Mouse (Mus musculus): ENCODE data around the gene Dennd2d. TPM values are rescaled to one million over a fixed set of nuclear protein-coding genes. Genes with fewer than 3 reads are reported as not detected.
A peak's percentile ranks its signal among the peaks of the same experiment; 100 is the strongest.

Dennd2d gene
- polyA plus RNA-seq, 1 experiment from 2014 or later, result 0.67 TPM

- ATAC-seq (replicated peaks), result no peak
- H3K9me3 ChIP-seq, result no peaks in the 10 kb centered on the region
Measured at GRCm38 (mm10) chr3:106500510-106500909, 18.3 kb downstream of the Dennd2d start.

GRCm38 (mm10) chr3:106502892-106503291 is 20.7 kb downstream of the Dennd2d start:
- no peak for ATAC-seq (replicated peaks)
- H3K27ac ChIP-seq, result no peak overlapping the region
- H3K4me2 ChIP-seq, result no peak overlapping the region
- H3K36me3 ChIP-seq (replicated peaks), result peaks cover 8% of the 10 kb centered on the region; the same call in 1 of the 2 replicates
- H3K9ac ChIP-seq, result no peak overlapping the region
- H3K9me3 ChIP-seq, result no peaks in the 10 kb centered on the region
- H3K4me1 ChIP-seq, result no peaks in the 10 kb centered on the region
- no peaks in the 10 kb centered on the region for H3K27me3 ChIP-seq (replicated peaks)
- WGBS, result 94% methylated on average over 2 of the region's 2 CpGs
- no peak overlapping the region for H3K4me3 ChIP-seq

More at GRCm38 (mm10) chr3:106500510-106500909, 18.3 kb downstream of the Dennd2d start:
- Histone ChIP-seq H3K4me2 (no peak overlapping the region), H3K4me3 (no peak overlapping the region), H3K4me1 (no peaks in the 10 kb centered on the region), H3K27me3 (replicated peaks) (no peaks in the 10 kb centered on the region), H3K9ac (no peak overlapping the region), H3K36me3 (replicated peaks) (peaks cover 8% of the 10 kb centered on the region; the same call in 1 of the 2 replicates), H3K27ac (no peak overlapping the region)
- 94% methylated on average over 2 of the region's 2 CpGs for WGBS

- Histone ChIP-seq H3K4me2 (no peak overlapping the region), H3K36me3 (replicated peaks) (no peaks in the 10 kb centered on the region), H3K4me3 (no peak overlapping the region), H3K27me3 (replicated peaks) (no peaks in the 10 kb centered on the region), H3K9ac (no peak overlapping the region), H3K27ac (no peak overlapping the region), H3K9me3 (no peaks in the 10 kb centered on the region), H3K4me1 (no peaks in the 10 kb centered on the region)
- ATAC-seq (replicated peaks), result no peak
- 89% methylated on average over 1 of the region's 1 CpGs for WGBS
Measured at GRCm38 (mm10) chr3:106510669-106511068, 28.5 kb downstream of the Dennd2d start.

- H3K4me2 ChIP-seq, result no peak overlapping the region
- no peaks in the 10 kb centered on the region for H3K27me3 ChIP-seq (replicated peaks)
- no peak overlapping the region for H3K27ac ChIP-seq
- WGBS, result 91% methylated on average over 6 of the region's 6 CpGs
- H3K4me1 ChIP-seq, result no peaks in the 10 kb centered on the region
- H3K36me3 ChIP-seq (replicated peaks), result no peaks in the 10 kb centered on the region
- no peak overlapping the region for H3K4me3 ChIP-seq
- ATAC-seq (replicated peaks), result no peak
- H3K9ac ChIP-seq, result no peak overlapping the region
- no peaks in the 10 kb centered on the region for H3K9me3 ChIP-seq
Measured at GRCm38 (mm10) chr3:106515016-106515415, 32.8 kb downstream of the Dennd2d start.

GRCm38 (mm10) chr3:106522730-106523129 is 40.5 kb downstream of the Dennd2d start:
- H3K4me2 ChIP-seq, result no peak overlapping the region
- no peaks in the 10 kb centered on the region for H3K4me1 ChIP-seq
- no peak for ATAC-seq (replicated peaks)
- H3K27me3 ChIP-seq (replicated peaks), result no peaks in the 10 kb centered on the region
- no peak overlapping the region for H3K9ac ChIP-seq
- 100% methylated on average over 1 of the region's 1 CpGs for WGBS
- no peak overlapping the region for H3K4me3 ChIP-seq
- H3K36me3 ChIP-seq (replicated peaks), result no peaks in the 10 kb centered on the region
- no peaks in the 10 kb centered on the region for H3K9me3 ChIP-seq
- no peak overlapping the region for H3K27ac ChIP-seq

GRCm38 (mm10) chr3:106526411-106526810 is 44.2 kb downstream of the Dennd2d start:
- Histone ChIP-seq H3K27me3 (replicated peaks) (no peaks in the 10 kb centered on the region), H3K4me1 (no peaks in the 10 kb centered on the region), H3K36me3 (replicated peaks) (no peaks in the 10 kb centered on the region), H3K9me3 (no peaks in the 10 kb centered on the region), H3K9ac (no peak overlapping the region), H3K27ac (no peak overlapping the region), H3K4me3 (no peak overlapping the region), H3K4me2 (no peak overlapping the region)
- WGBS, result 90% methylated on average over 2 of the region's 2 CpGs
- no peak for ATAC-seq (replicated peaks)

- Histone ChIP-seq H3K9ac (no peak overlapping the region), H3K4me2 (no peak overlapping the region), H3K4me1 (no peaks in the 10 kb centered on the region), H3K4me3 (no peak overlapping the region), H3K36me3 (replicated peaks) (no peaks in the 10 kb centered on the region), H3K9me3 (no peaks in the 10 kb centered on the region), H3K27ac (no peak overlapping the region), H3K27me3 (replicated peaks) (no peaks in the 10 kb centered on the region)
- WGBS, result 92% methylated on average over 2 of the region's 2 CpGs
- ATAC-seq (replicated peaks), result no peak
Measured at GRCm38 (mm10) chr3:106528032-106528431, 45.8 kb downstream of the Dennd2d start.

- WGBS, result 93% methylated on average over 2 of the region's 2 CpGs
- Histone ChIP-seq H3K4me1 (no peaks in the 10 kb centered on the region), H3K27ac (no peak overlapping the region), H3K4me2 (no peak overlapping the region), H3K27me3 (replicated peaks) (no peaks in the 10 kb centered on the region), H3K9ac (no peak overlapping the region), H3K9me3 (no peaks in the 10 kb centered on the region), H3K4me3 (no peak overlapping the region), H3K36me3 (replicated peaks) (0 out of 2 replicates have a peak, but pooled peaks cover 3% of the 10 kb centered on the region)
- ATAC-seq (replicated peaks), result no peak
Measured at GRCm38 (mm10) chr3:106533277-106533676, 51.1 kb downstream of the Dennd2d start.

GRCm38 (mm10) chr3:106544721-106545316 is 62.6 kb downstream of the Dennd2d start:
- 92% methylated on average over 8 of the region's 8 CpGs for WGBS
- Histone ChIP-seq H3K9ac (no peak overlapping the region), H3K27ac (no peak overlapping the region), H3K27me3 (replicated peaks) (no peaks in the 10 kb centered on the region), H3K9me3 (no peaks in the 10 kb centered on the region), H3K4me2 (no peak overlapping the region), H3K36me3 (replicated peaks) (no peaks in the 10 kb centered on the region), H3K4me3 (no peak overlapping the region), H3K4me1 (peaks cover 16% of the 10 kb centered on the region)
- no peak for ATAC-seq (replicated peaks)

- no peaks in the 10 kb centered on the region for H3K36me3 ChIP-seq (replicated peaks)
- peak within 1 kb of the TSS; percentile 55 for H3K4me2 ChIP-seq
- under 1% methylated on average over 61 of the region's 63 CpGs for WGBS
- H3K4me3 ChIP-seq, result peak within 1 kb of the TSS; percentile 93
- ATAC-seq (replicated peaks), result peak; percentile 98
- H3K4me1 ChIP-seq, result peaks cover 28% of the 10 kb centered on the region
- no peaks in the 10 kb centered on the region for H3K27me3 ChIP-seq (replicated peaks)
- peak within 1 kb of the TSS; percentile 97 for H3K27ac ChIP-seq
- H3K9me3 ChIP-seq, result no peaks in the 10 kb centered on the region
- peak within 1 kb of the TSS; percentile 84 for H3K9ac ChIP-seq
Measured at GRCm38 (mm10) chr3:106547171-106547923, 65.1 kb downstream of the Dennd2d start, which contains the start of the genes Dram2 and Cept1. TSS of gene Dram2 (plus strand) at chr3:106547798. TSS of gene Cept1 (minus strand) at chr3:106547802.

GRCm38 (mm10) chr3:106547924-106548539 is 65.8 kb downstream of the Dennd2d start:
- H3K4me1 ChIP-seq, result peaks cover 28% of the 10 kb centered on the region
- peak overlapping the region; percentile 93 for H3K4me3 ChIP-seq
- WGBS, result under 1% methylated on average over 27 of the region's 27 CpGs
- H3K27ac ChIP-seq, result peak overlapping the region; percentile 97
- no peaks in the 10 kb centered on the region for H3K9me3 ChIP-seq
- peak overlapping the region; percentile 84 for H3K9ac ChIP-seq
- peak; percentile 54 for ATAC-seq (replicated peaks)
- no peaks in the 10 kb centered on the region for H3K36me3 ChIP-seq (replicated peaks)
- no peaks in the 10 kb centered on the region for H3K27me3 ChIP-seq (replicated peaks)
- H3K4me2 ChIP-seq, result peak overlapping the region; percentile 55

- no peaks in the 10 kb centered on the region for H3K27me3 ChIP-seq (replicated peaks)
- H3K4me2 ChIP-seq, result peak overlapping the region; percentile 55
- 0 out of 2 replicates have a peak overlapping the region, but pooled peaks have one; percentile 93 for H3K4me3 ChIP-seq
- no peak overlapping the region for H3K9ac ChIP-seq
- 46% methylated on average over 3 of the region's 3 CpGs for whole genome bisulfite sequencing
- H3K36me3 ChIP-seq (replicated peaks), result no peaks in the 10 kb centered on the region; the same call in 1 of the 2 replicates
- no peak overlapping the region for H3K27ac ChIP-seq
- ATAC-seq (replicated peaks), result no peak
- H3K4me1 ChIP-seq, result peaks cover 28% of the 10 kb centered on the region
- no peaks in the 10 kb centered on the region for H3K9me3 ChIP-seq
Measured at GRCm38 (mm10) chr3:106548971-106549370, 66.8 kb downstream of the Dennd2d start.

All from midbrain, embryonic 15.5 days (tissue).